Mouse (Mus musculus) C2C12 (cell line): ENCODE results near the gene Eps8l3.

Experiments
- CEBPB ChIP-seq: IDR thresholded peaks from one replicate; pipeline ENCODE4 v1.6.1; 2011; ENCODE audit warnings: low read depth, mild to moderate bottlenecking, control low read depth, moderate library complexity
- CTCF ChIP-seq: IDR thresholded peaks from one replicate; pipeline ENCODE4 v1.5.1; 2011; ENCODE audit not compliant: control insufficient read depth, insufficient read depth, insufficient read length
- MAX ChIP-seq: IDR thresholded peaks from one replicate; pipeline ENCODE4 v1.6.1; 2011; ENCODE audit warnings: mild to moderate bottlenecking, control low read depth
- USF1 ChIP-seq: IDR thresholded peaks from one replicate; pipeline ENCODE4 v1.6.1; 2011; ENCODE audit warnings: low read depth, mild to moderate bottlenecking, control low read depth, moderate library complexity

GRCm38 (mm10) chr3:107846835-107847234, 30.2 kb upstream of the Eps8l3 start:
- TF ChIP-seq CTCF (no peak), MAX (no peak), CEBPB (no peak), USF1 (no peak)
